Mouse (Mus musculus): ENCODE data around the gene Kif20b.

- no peak for TF ChIP-seq CTCF (IDR thresholded peaks at IDR 0.05; ENCODE audit: borderline replicate concordance, insufficient read depth, low read depth, low read length)
- no peak for TF ChIP-seq POLR2A (IDR thresholded peaks at IDR 0.05; ENCODE audit: borderline replicate concordance, insufficient read depth, low read length)
Measured at GRCm38 (mm10) chr19:34904032-34904431, 18.1 kb upstream of the Kif20b start.
